Mouse (Mus musculus) neural tube, embryonic 12.5 days (tissue): ENCODE results near the gene Serinc3. TPM values are rescaled to one million over a fixed set of nuclear protein-coding genes. Genes with fewer than 3 reads are reported as not detected.
"Not testable (repeated sequence)": the region's sequence is repeated elsewhere in the genome, so short reads cannot be mapped to it uniquely, and the experiment has no call there.

Source experiments
- ATAC-seq: fragments of 200-750 bp; cut with Nextera tagmentation; 2 replicates; pipeline ENCODE4 v1.8.0; 2017; ENCODE audit warnings: low read depth, mild to moderate bottlenecking, moderate TSS enrichment, moderate library complexity; ENCODE audit not compliant: low FRiP score
- H3K27ac ChIP-seq: fragments of 300-500 bp; sonication (generic); 2 replicates; pipeline ENCODE4 v1.5.1; 2016
- H3K27me3 ChIP-seq: fragments of 300-500 bp; sonication (generic); replicated peaks from 2 replicates; pipeline ENCODE4 v1.6.1; 2016; ENCODE audit warnings: mild to moderate bottlenecking
- H3K36me3 ChIP-seq: fragments of 300-500 bp; sonication (generic); 2 replicates; pipeline ENCODE4 v1.6.1; 2016; ENCODE audit warnings: mild to moderate bottlenecking
- H3K4me1 ChIP-seq: fragments of 300-500 bp; sonication (generic); 2 replicates; pipeline ENCODE4 v1.6.1; 2016
- H3K4me2 ChIP-seq: fragments of 300-500 bp; sonication (generic); replicated peaks from 2 replicates; pipeline ENCODE4 v1.6.1; 2016; ENCODE audit warnings: mild to moderate bottlenecking
- H3K4me3 ChIP-seq: fragments of 300-500 bp; sonication (generic); 2 replicates; pipeline ENCODE4 v1.5.1; 2016
- H3K9ac ChIP-seq: fragments of 300-500 bp; sonication (generic); 2 replicates; pipeline ENCODE4 v1.6.1; 2016; ENCODE audit warnings: mild to moderate bottlenecking
- H3K9me3 ChIP-seq: fragments of 300-500 bp; sonication (generic); 2 replicates; pipeline ENCODE4 v1.6.1; 2016; ENCODE audit warnings: mild to moderate bottlenecking
- WGBS: fragments of 180-500 bp; shearing (Covaris S2); methylation state at CpG from one replicate; pipeline ENCODE4 v1.1.7; 2016; 5-methylcytosine and 5-hydroxymethylcytosine counted together
- polyA plus RNA-seq: library from polyadenylated mRNA; unstranded; fragments of >200 nt; fragmentation: Nextera tagmentation; extraction: Ambion mirVana; gene quantifications from 2 replicates; pipeline ENCODE4 v1.2.1, GENCODE M21; 2016

The Serinc3 gene
- polyA plus RNA-seq, 1 experiment from 2014 or later, result 41.2 TPM

DNA sequence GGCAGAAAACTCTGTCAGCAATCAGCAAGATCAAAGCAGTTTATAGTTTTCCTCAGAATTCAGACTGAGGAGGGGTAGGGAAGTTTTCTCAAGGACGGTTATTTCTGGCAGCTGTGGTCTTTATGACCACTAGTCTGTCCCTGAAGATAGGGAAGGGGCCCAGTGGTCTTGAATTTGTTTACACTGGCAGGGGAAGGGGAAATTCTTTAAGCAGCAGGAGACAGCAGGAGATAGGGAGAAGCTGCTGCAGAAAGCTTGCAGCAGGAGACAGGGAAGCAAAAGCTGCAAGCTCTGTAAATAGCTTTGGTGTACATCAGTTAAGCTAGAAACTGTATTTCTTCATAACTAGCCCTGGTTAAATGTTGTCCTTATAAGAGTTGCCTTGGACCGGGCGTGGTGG lies 3.2 kb downstream of the Serinc3 start:
- whole genome bisulfite sequencing, result 81% methylated on average over 3 of the region's 3 CpGs
- no peak overlapping the region for H3K9ac ChIP-seq
- H3K9me3 ChIP-seq, result no peaks in the 10 kb centered on the region
- peaks cover 21% of the 10 kb centered on the region for H3K4me1 ChIP-seq
- 0 out of 2 replicates have a peak, but pooled peaks cover 4% of the 10 kb centered on the region for H3K36me3 ChIP-seq
- H3K27ac ChIP-seq, result no peak overlapping the region
- no peak overlapping the region for H3K4me3 ChIP-seq
- ATAC-seq, result no peak
- H3K4me2 ChIP-seq, result no peak overlapping the region
- H3K27me3 ChIP-seq, result no peaks in the 10 kb centered on the region

DNA sequence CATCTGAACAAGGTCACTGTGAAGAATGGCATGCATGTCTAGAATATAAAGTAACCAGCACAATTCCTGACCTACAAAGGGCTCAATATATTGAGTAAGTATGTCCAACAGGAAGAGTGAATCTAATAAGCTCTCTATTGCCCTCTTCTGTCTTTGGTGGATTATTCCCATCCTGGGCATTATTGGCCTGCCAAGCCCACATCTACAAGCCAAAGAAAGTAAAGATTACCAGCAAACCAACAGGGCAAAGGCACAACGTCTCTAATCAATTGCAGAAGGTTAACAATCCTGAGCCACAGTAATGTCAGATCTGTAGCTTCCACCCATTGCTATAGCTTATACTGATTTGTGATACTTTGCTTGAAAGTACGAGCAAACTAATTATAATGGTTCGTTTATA lies 4.4 kb downstream of the Serinc3 start:
- Histone ChIP-seq H3K9ac (no peak overlapping the region), H3K4me1 (peaks cover 21% of the 10 kb centered on the region), H3K9me3 (no peaks in the 10 kb centered on the region), H3K27ac (no peak overlapping the region), H3K27me3 (no peaks in the 10 kb centered on the region), H3K4me3 (no peak overlapping the region), H3K36me3 (peaks cover 9% of the 10 kb centered on the region; the same call in 1 of the 2 replicates), H3K4me2 (no peak overlapping the region)
- no peak for ATAC-seq
- 92% methylated on average over 3 of the region's 3 CpGs for WGBS

DNA sequence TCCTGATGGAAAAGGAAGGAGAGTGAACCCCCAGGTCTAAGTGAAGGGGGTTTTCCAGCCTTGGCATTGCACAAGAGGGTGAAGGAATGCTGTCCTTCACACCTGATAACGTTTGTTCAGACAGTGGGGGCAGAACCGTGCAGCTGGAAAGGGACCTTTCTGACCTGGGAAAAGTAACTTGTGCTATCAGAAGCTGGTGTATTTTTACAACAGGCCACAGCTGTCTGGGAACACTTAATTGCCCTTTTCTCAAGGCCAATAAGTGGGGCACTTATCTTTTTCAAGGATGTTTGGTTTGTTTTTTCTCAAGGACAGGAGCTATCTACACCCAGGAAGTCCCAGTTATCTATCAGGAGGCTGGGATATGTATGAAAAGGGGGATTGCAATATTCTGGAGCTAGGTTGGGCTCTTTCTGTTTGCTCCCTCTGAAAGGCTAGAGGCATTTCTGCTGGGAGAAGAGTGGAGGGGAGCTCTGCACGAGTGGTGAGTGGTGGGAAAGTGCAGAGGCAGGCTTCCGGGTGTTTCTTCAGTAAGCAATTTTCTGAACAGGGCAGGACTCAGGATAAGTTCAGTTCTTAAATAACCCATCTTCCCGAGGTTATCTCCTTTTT lies 7.2 kb downstream of the Serinc3 start:
- Histone ChIP-seq H3K27ac (no peak overlapping the region), H3K36me3 (peaks cover 22% of the 10 kb centered on the region), H3K4me1 (peaks cover 10% of the 10 kb centered on the region), H3K9ac (no peak overlapping the region), H3K9me3 (no peaks in the 10 kb centered on the region), H3K4me3 (no peak overlapping the region), H3K4me2 (no peak overlapping the region), H3K27me3 (no peaks in the 10 kb centered on the region)
- WGBS, result 52% methylated on average over 5 of the region's 5 CpGs
- ATAC-seq, result no peak

DNA sequence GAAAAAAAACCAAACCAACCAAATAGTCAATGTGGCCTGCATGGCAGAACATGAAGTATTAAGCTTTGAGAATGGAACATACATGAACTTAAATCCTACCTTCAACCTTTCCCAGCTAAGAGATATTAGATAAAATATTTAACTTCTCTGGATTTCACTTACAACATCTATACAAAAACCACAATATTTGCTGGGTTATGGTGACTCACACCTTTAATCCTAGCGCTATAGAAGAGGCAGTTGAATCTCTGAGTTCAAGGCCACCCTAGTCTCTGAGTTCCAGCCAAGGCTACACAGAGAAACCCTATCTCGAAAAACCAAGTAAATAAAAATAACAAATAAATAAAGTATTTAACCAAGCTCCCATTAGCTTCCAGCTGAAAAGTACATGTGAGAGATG lies 8.9 kb downstream of the Serinc3 start:
- Histone ChIP-seq H3K4me2 (no peak overlapping the region), H3K27me3 (no peaks in the 10 kb centered on the region), H3K4me3 (no peak overlapping the region), H3K9ac (no peak overlapping the region), H3K4me1 (peaks cover 3% of the 10 kb centered on the region; the same call in 1 of the 2 replicates), H3K27ac (no peak overlapping the region), H3K9me3 (no peaks in the 10 kb centered on the region), H3K36me3 (peaks cover 38% of the 10 kb centered on the region)
- no peak for ATAC-seq
- WGBS, result 93% methylated on average over 2 of the region's 2 CpGs

DNA sequence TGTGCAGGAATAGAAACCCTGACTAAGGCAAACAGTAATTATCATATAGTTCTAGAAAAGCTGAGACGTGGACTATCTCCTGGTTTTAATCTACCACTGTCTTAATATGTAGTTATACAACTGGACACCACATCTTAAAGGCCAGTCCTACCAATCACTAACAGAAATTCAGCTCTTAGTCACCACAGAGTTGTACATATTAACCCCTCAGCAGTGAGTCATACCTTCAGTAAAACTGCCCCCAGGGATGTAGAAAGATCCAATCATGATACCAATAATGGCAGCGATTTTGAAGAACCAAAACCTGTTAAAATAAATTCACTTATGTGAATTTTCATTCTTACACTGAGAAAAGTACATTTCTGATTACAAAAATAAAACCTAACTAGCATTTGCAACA lies 10.7 kb downstream of the Serinc3 start:
- H3K36me3 ChIP-seq, result peaks cover 54% of the 10 kb centered on the region
- H3K4me3 ChIP-seq, result no peak overlapping the region
- H3K4me2 ChIP-seq, result no peak overlapping the region
- no peaks in the 10 kb centered on the region for H3K27me3 ChIP-seq
- ATAC-seq, result no peak
- no peak overlapping the region for H3K9ac ChIP-seq
- 91% methylated on average over 2 of the region's 2 CpGs for WGBS
- H3K27ac ChIP-seq, result no peak overlapping the region
- H3K4me1 ChIP-seq, result peaks cover 3% of the 10 kb centered on the region; the same call in 1 of the 2 replicates
- no peaks in the 10 kb centered on the region for H3K9me3 ChIP-seq

DNA sequence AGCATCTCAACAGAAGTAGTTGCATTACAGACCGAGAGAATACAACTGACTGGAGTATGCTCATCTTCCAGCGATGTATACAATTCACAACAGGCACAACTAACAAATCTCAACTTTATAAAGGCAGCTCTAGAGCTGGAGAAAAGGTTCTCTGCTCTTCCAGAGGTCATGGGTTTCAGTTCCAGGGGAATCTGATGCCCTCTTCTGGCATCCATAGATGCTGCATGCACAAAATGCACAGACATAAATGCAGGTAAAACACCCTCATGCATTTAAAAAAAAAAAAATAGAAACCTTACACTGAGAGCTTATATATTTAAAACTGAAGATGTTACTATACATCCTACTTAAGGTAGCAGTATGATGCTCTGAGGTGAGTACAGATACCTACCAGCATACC lies 13.2 kb downstream of the Serinc3 start:
- WGBS, result 96% methylated on average over 2 of the region's 2 CpGs
- Histone ChIP-seq H3K9ac (no peak overlapping the region), H3K27ac (no peak overlapping the region), H3K27me3 (no peaks in the 10 kb centered on the region), H3K36me3 (peaks cover 74% of the 10 kb centered on the region), H3K4me2 (no peak overlapping the region), H3K4me1 (no peaks in the 10 kb centered on the region), H3K4me3 (no peak overlapping the region), H3K9me3 (no peaks in the 10 kb centered on the region)
- no peak for ATAC-seq

DNA sequence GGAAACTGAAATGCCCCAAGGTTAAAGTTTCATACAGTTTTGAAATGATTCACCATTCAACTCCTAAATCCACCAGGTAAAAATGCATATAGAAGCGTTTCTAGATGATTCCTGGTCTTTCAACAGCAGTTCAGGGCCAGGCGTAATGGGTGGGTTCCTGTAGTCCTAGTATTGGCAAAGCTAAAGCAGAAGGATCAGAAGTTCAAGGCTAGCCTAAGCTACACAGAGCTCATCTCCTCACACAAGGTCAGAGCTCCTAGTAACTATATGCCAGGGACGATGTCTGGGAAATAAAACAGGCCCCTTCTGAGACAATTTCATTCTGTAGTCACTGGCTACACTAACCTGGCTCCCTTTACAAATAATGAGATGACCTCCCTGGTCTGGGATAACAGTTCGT lies 13.7 kb downstream of the Serinc3 start:
- 92% methylated on average over 4 of the region's 4 CpGs for WGBS
- Histone ChIP-seq H3K4me2 (no peak overlapping the region), H3K27ac (no peak overlapping the region), H3K4me1 (no peaks in the 10 kb centered on the region), H3K27me3 (no peaks in the 10 kb centered on the region), H3K4me3 (no peak overlapping the region), H3K9ac (no peak overlapping the region), H3K9me3 (no peaks in the 10 kb centered on the region), H3K36me3 (peaks cover 76% of the 10 kb centered on the region)
- no peak for ATAC-seq

DNA sequence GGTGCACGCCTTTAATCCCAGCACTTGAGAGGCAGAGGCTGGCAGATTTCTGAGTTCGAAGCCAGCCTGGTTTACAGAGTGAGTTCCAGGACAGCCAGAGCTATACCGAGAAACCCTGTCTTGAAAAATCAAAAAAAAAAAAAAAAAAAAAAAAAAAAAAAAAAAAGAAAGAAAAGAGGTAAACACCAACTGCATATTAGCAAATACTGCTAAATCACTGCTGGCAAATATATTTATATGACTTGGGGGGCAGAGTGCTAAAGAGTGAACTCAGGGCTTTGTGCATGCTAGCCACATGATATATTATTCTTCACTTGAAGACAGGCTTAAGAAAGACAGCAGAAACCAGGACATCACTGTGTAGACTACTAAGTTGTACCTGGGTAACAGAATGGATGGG lies 23.5 kb downstream of the Serinc3 start:
- not testable (repeated sequence) for H3K4me2 ChIP-seq, H3K9me3 ChIP-seq, H3K27me3 ChIP-seq, H3K27ac ChIP-seq, H3K4me1 ChIP-seq, H3K9ac ChIP-seq, ATAC-seq, H3K4me3 ChIP-seq
- H3K36me3 ChIP-seq, result peaks cover 78% of the 10 kb centered on the region
- 96% methylated on average over 3 of the region's 3 CpGs for WGBS

DNA sequence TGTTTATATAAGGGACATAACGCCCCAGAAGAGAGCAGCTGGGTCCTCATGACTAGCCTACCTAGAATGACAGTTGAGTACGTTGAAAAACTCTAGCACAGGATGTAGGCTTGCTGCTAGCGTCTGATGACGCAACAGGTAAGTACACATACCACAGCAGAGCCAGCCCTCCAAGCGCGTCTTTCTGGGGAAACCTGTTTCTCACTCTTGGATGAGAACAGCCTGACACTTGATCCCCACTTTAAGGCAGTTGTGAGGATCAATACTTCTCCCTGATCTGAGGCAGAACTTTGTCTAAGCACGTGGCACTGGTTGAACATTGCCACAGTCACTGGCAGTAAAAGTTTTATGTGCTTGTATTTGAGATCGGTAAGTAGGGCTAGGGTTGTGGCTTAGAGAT lies 24.5 kb downstream of the Serinc3 start:
- Histone ChIP-seq H3K27me3 (no peaks in the 10 kb centered on the region), H3K36me3 (peaks cover 79% of the 10 kb centered on the region), H3K4me3 (no peak overlapping the region), H3K9ac (no peak overlapping the region), H3K9me3 (no peaks in the 10 kb centered on the region), H3K4me1 (no peaks in the 10 kb centered on the region), H3K4me2 (no peak overlapping the region), H3K27ac (no peak overlapping the region)
- 92% methylated on average over 8 of the region's 8 CpGs for WGBS
- no peak for ATAC-seq

DNA sequence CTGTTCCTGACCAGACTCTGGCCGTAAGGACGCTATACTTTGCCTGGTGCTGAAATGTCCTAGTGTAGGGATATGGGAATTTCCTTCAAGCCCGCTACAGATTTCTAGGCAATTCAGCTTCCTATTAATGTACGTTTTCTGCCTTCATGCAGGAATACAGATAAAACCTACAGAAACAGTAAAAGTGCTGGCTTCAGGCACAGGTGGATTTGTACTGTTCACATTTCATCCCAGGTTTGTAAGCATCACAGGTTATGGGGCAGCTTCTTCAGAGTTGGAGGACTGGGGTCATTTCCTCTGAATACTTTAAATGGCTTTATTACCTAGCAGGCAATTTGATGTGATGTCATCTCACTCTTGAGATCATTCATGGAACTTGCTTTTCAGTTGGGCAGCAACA lies 27.1 kb downstream of the Serinc3 start:
- H3K27me3 ChIP-seq, result no peaks in the 10 kb centered on the region
- H3K4me1 ChIP-seq, result no peaks in the 10 kb centered on the region
- peaks cover 86% of the 10 kb centered on the region for H3K36me3 ChIP-seq
- no peak for ATAC-seq
- no peak overlapping the region for H3K4me3 ChIP-seq
- H3K9me3 ChIP-seq, result no peaks in the 10 kb centered on the region
- H3K4me2 ChIP-seq, result no peak overlapping the region
- H3K9ac ChIP-seq, result no peak overlapping the region
- H3K27ac ChIP-seq, result no peak overlapping the region
- 94% methylated on average over 4 of the region's 4 CpGs for WGBS

DNA sequence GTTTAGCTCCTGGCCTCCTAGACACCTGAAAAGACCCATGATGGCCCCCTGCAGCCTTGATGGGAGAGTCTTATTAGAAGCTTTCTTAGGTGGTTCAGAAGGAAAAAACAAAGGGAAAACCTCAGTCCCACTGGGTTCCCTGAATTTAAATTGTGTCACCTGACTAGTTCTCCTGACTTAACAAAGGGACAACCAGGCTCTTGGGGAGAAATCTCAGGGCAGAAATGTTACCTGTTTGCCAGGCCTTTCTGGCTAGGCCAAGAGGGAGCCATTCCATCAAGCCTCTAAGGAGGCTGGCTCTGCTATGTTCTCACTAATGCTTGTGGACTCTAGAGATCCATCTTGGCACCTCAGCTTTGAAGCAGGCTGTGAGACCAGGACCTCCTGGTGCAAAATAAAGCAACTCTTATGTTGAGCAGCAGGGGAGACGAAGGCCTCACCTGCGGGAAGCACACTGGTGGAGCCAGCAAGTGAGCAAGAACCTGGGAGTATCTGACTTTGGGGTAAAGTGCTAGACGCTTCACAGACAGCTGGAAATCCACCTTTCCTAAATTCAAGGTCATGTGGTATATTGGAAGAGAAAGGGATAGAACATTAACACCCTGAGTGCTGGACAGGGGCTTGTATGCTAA lies 27.6 kb downstream of the Serinc3 start:
- no peaks in the 10 kb centered on the region for H3K27me3 ChIP-seq
- no peak overlapping the region for H3K9ac ChIP-seq
- no peak for ATAC-seq
- 83% methylated on average over 3 of the region's 3 CpGs for WGBS
- H3K27ac ChIP-seq, result no peak overlapping the region
- H3K4me3 ChIP-seq, result no peak overlapping the region
- no peaks in the 10 kb centered on the region for H3K4me1 ChIP-seq
- H3K36me3 ChIP-seq, result peaks cover 85% of the 10 kb centered on the region
- H3K9me3 ChIP-seq, result no peaks in the 10 kb centered on the region
- no peak overlapping the region for H3K4me2 ChIP-seq

DNA sequence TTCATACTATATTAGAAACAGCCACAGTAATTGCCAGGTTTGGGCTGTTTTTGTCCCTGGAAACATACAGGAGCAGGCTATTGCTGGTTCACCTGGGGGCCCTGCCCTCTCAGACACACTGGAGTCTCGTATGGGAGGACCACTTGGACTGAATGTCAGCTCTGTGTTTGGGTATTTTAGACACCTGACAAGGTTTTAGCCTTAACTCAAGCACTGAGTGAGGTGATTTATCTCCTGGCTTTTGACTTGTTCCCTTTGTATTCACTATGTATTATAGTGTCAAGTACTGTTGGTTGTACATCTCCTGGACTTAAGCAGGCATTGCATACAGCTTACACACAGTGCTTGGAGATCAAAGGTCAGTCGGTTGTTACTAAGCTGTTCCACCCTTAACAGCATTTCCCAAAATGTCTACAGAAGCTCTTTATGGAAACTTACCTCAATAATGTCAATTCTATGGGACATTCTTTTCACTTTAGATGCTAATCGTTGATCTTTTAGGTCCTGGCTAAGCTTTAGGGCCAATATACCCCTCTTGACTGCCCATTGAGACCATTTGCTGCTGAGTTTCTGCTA lies 28.2 kb downstream of the Serinc3 start:
- no peak overlapping the region for H3K4me2 ChIP-seq
- no peaks in the 10 kb centered on the region for H3K27me3 ChIP-seq
- no peak overlapping the region for H3K4me3 ChIP-seq
- H3K9ac ChIP-seq, result no peak overlapping the region
- H3K27ac ChIP-seq, result no peak overlapping the region
- WGBS, result 84% methylated on average over 3 of the region's 3 CpGs
- no peaks in the 10 kb centered on the region for H3K9me3 ChIP-seq
- ATAC-seq, result no peak
- H3K4me1 ChIP-seq, result no peaks in the 10 kb centered on the region
- H3K36me3 ChIP-seq, result peaks cover 89% of the 10 kb centered on the region
